Comparison of ENCODE assay signal across 19 mouse cellular contexts in genomic region chr2:69004001-69004400, GRCm38 (mm10).
DNase-seq lines count a peak whose midpoint lies in the region; ATAC-seq and TF ChIP-seq lines count a peak whose summit lies in the region.
"Had no signal": no experiment of that assay in that cellular context is flagged by ENCODE, and none has a peak within 500 bp of the region (broad histone marks: within the 10 kb centered on the region; RNA-seq: fewer than 3 reads in every experiment).

No protein-coding gene starts in this region.

- H3K4me3 ChIP-seq in forebrain, embryonic 14.5 days (ENCODE audit: low read depth, low read length): no peak overlapping the region
- no peak overlapping the region for H3K4me3 ChIP-seq in forebrain, embryonic 12.5 days (replicated peaks)
- no peak overlapping the region for H3K4me3 ChIP-seq in ES-E14 (ENCODE audit: insufficient read depth in 1 of 2, low read depth in 1 of 2, low read length in 2 of 2, poor library complexity in 1 of 2, severe bottlenecking in 1 of 2)
- no peak overlapping the region for H3K4me3 ChIP-seq in cerebellum, adult 2 months (replicated peaks; ENCODE audit: insufficient read depth, low read depth, low read length)
- no peak overlapping the region for H3K4me3 ChIP-seq in hindbrain, embryonic 12.5 days
- H3K4me3 ChIP-seq: embryonic facial prominence, embryonic 10.5 days; erythroblast, embryonic 14.5 days; heart, embryonic 13.5 days; liver, embryonic 12.5 days; lung, embryonic 15.5 days; neural tube, embryonic 12.5 days had no signal

- WGBS in forebrain, embryonic 14.5 days: 67% methylated on average over 5 of the region's 5 CpGs
- 71% methylated on average over 5 of the region's 5 CpGs for WGBS in forebrain, embryonic 12.5 days
- WGBS in cerebellum, adult 2 months: 7% methylated on average over 5 of the region's 5 CpGs
- WGBS in hindbrain, embryonic 12.5 days: 47% methylated on average over 5 of the region's 5 CpGs

- peaks cover 3% of the 10 kb centered on the region; the same call in 1 of the 2 replicates for H3K4me1 ChIP-seq in forebrain, embryonic 14.5 days (ENCODE audit: control insufficient read depth, insufficient read depth, low read length)
- H3K4me1 ChIP-seq in forebrain, embryonic 12.5 days: peaks cover 4% of the 10 kb centered on the region; the same call in 1 of the 2 replicates
- peaks cover 0 to 2% of the 10 kb centered on the region in 2 experiments; a peak in 1 of 4 replicates for H3K4me1 ChIP-seq in ES-E14 (ENCODE audit: control insufficient read depth in 2 of 2, insufficient read depth in 2 of 2, low read length in 2 of 2, poor library complexity in 1 of 2)
- H3K4me1 ChIP-seq in cerebellum, adult 2 months (ENCODE audit: control insufficient read depth, insufficient read depth, low read length): peaks cover 5% of the 10 kb centered on the region; the same call in 1 of the 2 replicates
- no peaks in the 10 kb centered on the region for H3K4me1 ChIP-seq in hindbrain, embryonic 12.5 days
- H3K4me1 ChIP-seq: embryonic facial prominence, embryonic 10.5 days; heart, embryonic 13.5 days; liver, embryonic 12.5 days; lung, embryonic 15.5 days; neural tube, embryonic 12.5 days had no signal

- H3K4me2 ChIP-seq in forebrain, embryonic 14.5 days (ENCODE audit: low read length): no peak overlapping the region
- H3K4me2 ChIP-seq in forebrain, embryonic 12.5 days: no peak overlapping the region
- no peak overlapping the region for H3K4me2 ChIP-seq in hindbrain, embryonic 12.5 days (replicated peaks)
- H3K4me2 ChIP-seq: heart, embryonic 13.5 days; liver, embryonic 12.5 days; lung, embryonic 15.5 days; neural tube, embryonic 12.5 days had no signal

- no peaks in the 10 kb centered on the region for H3K36me3 ChIP-seq in forebrain, embryonic 14.5 days (ENCODE audit: control insufficient read depth, insufficient read depth, low read length)
- no peaks in the 10 kb centered on the region for H3K36me3 ChIP-seq in forebrain, embryonic 12.5 days (replicated peaks)
- no peaks in the 10 kb centered on the region for H3K36me3 ChIP-seq in ES-E14 (ENCODE audit: control insufficient read depth, insufficient read depth, low read length, poor library complexity, severe bottlenecking)
- H3K36me3 ChIP-seq in hindbrain, embryonic 12.5 days: no peaks in the 10 kb centered on the region
- H3K36me3 ChIP-seq: liver, embryonic 12.5 days; lung, embryonic 15.5 days; neural tube, embryonic 12.5 days had no signal

- intact Hi-C loops in gastrocnemius, postnatal 14 days (cut with DNase I; ENCODE audit: low total_unique reads): no loop called here

- no peak overlapping the region for H3K9ac ChIP-seq in forebrain, embryonic 14.5 days (ENCODE audit: low read length)
- H3K9ac ChIP-seq in forebrain, embryonic 12.5 days: no peak overlapping the region
- H3K9ac ChIP-seq in ES-E14 (ENCODE audit: insufficient read depth, low read depth, low read length, poor library complexity, severe bottlenecking): no peak overlapping the region
- H3K9ac ChIP-seq in hindbrain, embryonic 12.5 days: no peak overlapping the region
- H3K9ac ChIP-seq: heart, embryonic 13.5 days; liver, embryonic 12.5 days; lung, embryonic 15.5 days; neural tube, embryonic 12.5 days had no signal

- no peak for TF ChIP-seq POLR2A in cerebellum, adult 2 months (IDR thresholded peaks at IDR 0.05; ENCODE audit: borderline replicate concordance, insufficient read depth, low read length)

- no peak for TF ChIP-seq CTCF in cerebellum, adult 2 months (IDR thresholded peaks at IDR 0.05; ENCODE audit: borderline replicate concordance, insufficient read depth, low read depth, low read length)

- no peak overlapping the region for H3K27ac ChIP-seq in forebrain, embryonic 14.5 days (ENCODE audit: low read depth, low read length)
- no peak overlapping the region for H3K27ac ChIP-seq in forebrain, embryonic 12.5 days
- H3K27ac ChIP-seq in ES-E14 (ENCODE audit: insufficient read depth, low read depth, low read length, poor library complexity, severe bottlenecking): no peak overlapping the region
- H3K27ac ChIP-seq in cerebellum, adult 2 months (ENCODE audit: insufficient read depth, low read length): no peak overlapping the region; the same call in 1 of the 2 replicates
- H3K27ac ChIP-seq in hindbrain, embryonic 12.5 days: 0 out of 2 replicates have a peak overlapping the region, but pooled peaks have one; percentile 23
- H3K27ac ChIP-seq: embryonic facial prominence, embryonic 10.5 days; heart, embryonic 13.5 days; liver, embryonic 12.5 days; lung, embryonic 15.5 days; neural tube, embryonic 12.5 days had no signal

- DNase-seq in forebrain, embryonic 14.5 days (ENCODE audit: low spot score): peak; percentile 9
- DNase-seq in ES-E14 (ENCODE audit: low read depth, low spot score): peak; percentile 16
- peak; percentile 70 to 81 for DNase-seq in cerebellum, adult 2 months
- no peak for DNase-seq in right cerebral cortex, postnatal 10 days (ENCODE audit: low spot score in 2 of 2)
- DNase-seq in urinary bladder, postnatal 4 days (ENCODE audit: low spot score in 2 of 2): no peak
- DNase-seq in gastrocnemius, postnatal 14 days: no peak
- DNase-seq: adrenal gland, postnatal 10 days; kidney, adult 18-20 months; kidney, postnatal 25 days; layer of hippocampus, adult 9-11 months had no signal

- no peaks in the 10 kb centered on the region for H3K27me3 ChIP-seq in forebrain, embryonic 14.5 days (replicated peaks; ENCODE audit: control insufficient read depth, insufficient read depth, low read length)
- H3K27me3 ChIP-seq in forebrain, embryonic 12.5 days: no peaks in the 10 kb centered on the region
- H3K27me3 ChIP-seq in cerebellum, adult 2 months (ENCODE audit: control insufficient read depth, insufficient read depth, low read length): no peaks in the 10 kb centered on the region
- no peaks in the 10 kb centered on the region for H3K27me3 ChIP-seq in hindbrain, embryonic 12.5 days
- H3K27me3 ChIP-seq: heart, embryonic 13.5 days; liver, embryonic 12.5 days; lung, embryonic 15.5 days; neural tube, embryonic 12.5 days had no signal

- H3K9me3 ChIP-seq in forebrain, embryonic 14.5 days (replicated peaks; ENCODE audit: control insufficient read depth, low read length): no peaks in the 10 kb centered on the region
- H3K9me3 ChIP-seq in forebrain, embryonic 12.5 days: no peaks in the 10 kb centered on the region
- no peaks in the 10 kb centered on the region for H3K9me3 ChIP-seq in ES-E14 (ENCODE audit: control insufficient read depth, insufficient read depth, low read depth, low read length)
- H3K9me3 ChIP-seq in hindbrain, embryonic 12.5 days (replicated peaks): no peaks in the 10 kb centered on the region
- H3K9me3 ChIP-seq: embryonic facial prominence, embryonic 10.5 days; liver, embryonic 12.5 days; lung, embryonic 15.5 days; neural tube, embryonic 12.5 days had no signal

- ATAC-seq in forebrain, embryonic 14.5 days: no peak
- ATAC-seq in forebrain, embryonic 12.5 days (ENCODE audit: low FRiP score): no peak; the same call in 1 of the 2 replicates
- ATAC-seq in hindbrain, embryonic 12.5 days (ENCODE audit: low FRiP score): peak; percentile 64; the same call in 1 of the 2 replicates
- ATAC-seq: liver, embryonic 12.5 days; midbrain, embryonic 16.5 days had no signal

- in situ Hi-C loops in ES-E14 (cut with MboI; ENCODE audit: low sequenced_read_pairs in 2 of 2, unreplicated experiment in 2 of 2): no loop called here

TF ChIP-seq in ES-E14, 5 proteins besides CTCF, POLR2A, EP300 and RAD21:
- TF ChIP-seq MAFK (IDR thresholded peaks at IDR 0.05; ENCODE audit: insufficient read depth, low read depth, low read length) (no peak), CHD2 (IDR thresholded peaks at IDR 0.05; ENCODE audit: low read depth, low read length) (no peak), HCFC1 (IDR thresholded peaks at IDR 0.05; ENCODE audit: borderline replicate concordance, insufficient read depth, low read length) (no peak), ZC3H11A (IDR thresholded peaks at IDR 0.05; ENCODE audit: borderline replicate concordance, low read depth, low read length) (no peak), ZNF384 (IDR thresholded peaks at IDR 0.05; ENCODE audit: low read depth, low read length) (no peak)

Comparison
In these comparisons a context has a peak if more than half of its experiments do, and no peak if none do; other contexts are left out.
1. DNase-seq: peak in forebrain, embryonic 14.5 days (single experiment), ES-E14 (single experiment) and cerebellum, adult 2 months (2 of 2); none in right cerebral cortex, postnatal 10 days (0 of 2), urinary bladder, postnatal 4 days (0 of 2) and gastrocnemius, postnatal 14 days (single experiment).